Mouse (Mus musculus) small intestine, adult 10 weeks (tissue): ENCODE results near the gene Gfy. TPM values are rescaled to one million over a fixed set of nuclear protein-coding genes. Genes with fewer than 3 reads are reported as not detected.

Experiments used
- polyA plus RNA-seq: library from polyadenylated mRNA; stranded (reverse); fragments of 350-450 nt; fragmentation: Illumina TruSeq; extraction: RNeasy Lipid Tissue Mini Kit (QIAGEN cat#74804); gene quantifications from one replicate; pipeline ENCODE4 v1.2.3, GENCODE M21; 2014; ENCODE audit warnings: low replicate concordance

Gene Gfy
- not detected for polyA plus RNA-seq

GRCm38 (mm10) chr7:45179469-45179868 lies at the start of gene Gfy:
Gene Gfy (minus strand): TSS chr7:45179569.

DNA sequence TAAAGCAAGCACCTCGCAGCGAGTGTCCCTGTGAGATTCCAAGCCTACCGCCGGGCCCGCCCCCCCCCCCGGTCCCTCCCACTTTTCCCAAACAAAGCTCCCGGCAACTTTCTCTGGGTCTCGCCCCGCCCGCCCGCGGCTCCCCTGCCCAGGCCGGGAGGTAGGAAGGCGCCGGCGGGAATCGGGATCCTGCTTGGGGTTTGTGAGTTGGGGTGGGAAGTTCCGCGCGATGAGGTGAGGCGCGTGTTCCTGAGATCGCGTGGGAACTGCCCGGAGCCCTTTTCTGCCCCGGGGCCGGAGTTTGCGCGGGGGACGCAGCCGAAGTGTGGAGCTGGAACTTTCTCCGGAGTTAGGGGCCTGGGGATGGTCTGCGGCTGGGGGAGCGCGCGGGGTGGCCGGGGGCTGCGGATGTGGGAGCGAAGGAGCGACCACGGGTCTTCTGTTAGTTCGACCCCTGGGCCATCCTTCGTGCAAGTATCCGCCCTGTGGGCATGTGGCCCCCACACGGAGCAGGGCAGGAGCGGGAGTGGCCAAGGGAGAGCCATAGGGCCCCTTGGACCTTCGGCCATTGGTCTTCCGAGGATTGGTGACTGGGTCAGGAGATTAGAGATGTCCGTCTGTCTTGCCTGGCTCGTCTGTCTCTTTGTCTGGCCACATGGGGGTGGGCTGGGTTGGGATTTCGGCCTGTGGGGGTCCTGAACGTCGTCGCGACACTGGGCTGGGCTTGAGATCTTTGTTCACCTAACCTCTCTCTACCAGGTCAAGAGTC lies 36.5 kb upstream of the Gfy start, which contains the start of gene Tead2:
TSS of gene Tead2 (plus strand) at position 81 of the 769 bp plus-strand sequence.

GRCm38 (mm10) chr7:45211851-45212251 lies 32.5 kb upstream of the Gfy start, which contains the start of gene Dkkl1:
Gene Dkkl1 (minus strand): TSS chr7:45212147.

GRCm38 (mm10) chr7:45204380-45205143 lies 25.2 kb upstream of the Gfy start, which contains the start of gene Ccdc155:
Gene Ccdc155 (minus strand): TSS chr7:45204892.

GRCm38 (mm10) chr7:45180896-45181477 lies 1.6 kb upstream of the Gfy start, which contains the start of gene Pth2:
Gene Pth2 (plus strand): TSS chr7:45180995.

DNA sequence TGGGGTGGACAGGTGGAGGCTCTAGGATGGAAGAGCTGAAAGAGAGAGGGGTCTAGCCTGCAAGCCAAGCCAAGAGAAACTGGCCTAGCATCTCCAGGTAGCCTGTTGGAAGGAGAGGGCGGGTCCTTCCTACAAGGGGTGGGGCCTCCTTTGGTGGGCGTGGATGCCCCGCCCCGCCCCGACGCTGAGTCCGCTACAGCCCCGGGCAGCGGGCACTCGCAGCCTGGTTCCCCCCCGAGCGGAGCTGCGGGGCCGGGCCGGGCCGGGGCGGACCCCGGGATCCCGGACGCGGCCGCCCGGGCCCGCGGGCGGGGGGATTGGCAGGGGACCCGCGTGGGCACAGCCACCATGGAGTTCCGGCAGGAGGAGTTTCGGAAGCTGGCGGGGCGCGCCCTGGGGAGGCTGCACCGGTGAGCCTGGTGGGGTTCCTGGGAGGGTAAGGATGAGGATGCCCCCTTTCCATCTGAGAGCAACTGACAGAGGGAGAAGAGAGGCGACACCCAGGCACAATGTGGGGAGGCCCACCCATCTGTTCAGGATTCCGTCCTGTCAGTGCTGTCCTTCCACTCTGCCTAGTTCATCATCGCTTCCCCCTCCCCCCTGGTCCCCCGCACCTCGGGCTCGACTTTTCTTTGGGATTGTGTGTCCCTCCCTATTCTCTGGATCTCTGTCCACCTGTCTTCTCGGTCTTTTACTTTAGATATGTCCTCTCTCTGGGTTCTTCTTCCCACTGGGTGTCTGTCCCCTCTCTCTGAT lies 15.5 kb downstream of the Gfy start, which contains the start of gene Slc17a7:
TSS of gene Slc17a7 (plus strand) at position 215 of the 756 bp plus-strand sequence.

DNA sequence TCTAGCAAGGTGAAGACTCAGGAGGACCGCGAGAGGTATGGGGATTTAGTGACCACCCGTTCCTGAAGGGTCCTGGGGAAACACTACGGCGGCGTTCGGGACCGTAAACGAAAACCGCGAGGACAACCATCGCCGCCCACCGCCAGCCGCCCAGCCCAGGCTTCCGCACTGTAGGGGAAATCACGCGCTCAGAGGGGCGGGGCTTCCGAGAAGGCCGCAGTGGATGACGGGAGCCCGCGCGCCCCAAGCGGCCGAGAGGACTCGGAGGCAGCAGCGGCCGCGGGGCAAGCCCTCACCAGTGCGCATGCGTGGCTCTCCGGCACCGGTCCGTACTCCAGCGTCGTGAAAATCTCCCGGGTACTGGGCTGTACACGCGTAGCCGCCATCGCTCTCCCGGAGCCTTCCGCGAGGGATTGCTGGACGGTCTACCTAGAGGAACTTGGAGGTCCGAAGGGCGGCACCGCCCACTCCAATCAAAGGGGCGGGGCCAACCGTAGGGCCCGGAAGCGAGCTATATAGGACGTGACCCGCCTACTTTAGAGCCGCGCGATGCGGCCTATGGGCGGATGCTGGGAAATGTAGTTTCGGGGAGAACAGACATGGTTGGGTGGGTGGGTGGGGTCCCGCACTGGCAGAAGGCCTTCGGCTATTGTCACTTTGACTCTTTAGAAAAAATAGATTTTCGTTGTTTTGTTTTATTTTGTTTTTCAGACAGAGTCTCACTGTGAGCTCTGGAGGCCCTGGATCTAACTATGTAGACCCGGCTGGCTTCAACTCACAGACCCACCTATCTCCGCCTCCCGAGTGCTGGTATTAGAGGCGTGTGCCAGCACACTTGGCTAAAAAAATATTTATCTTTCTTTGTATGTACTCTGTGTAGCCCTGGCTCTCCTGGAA lies 25.0 kb downstream of the Gfy start, which contains the start of the genes Pih1d1 and Aldh16a1:
TSS of gene Pih1d1 (plus strand) at position 208 of the 897 bp plus-strand sequence.
TSS of gene Aldh16a1 (minus strand) at position 489 of the 897 bp plus-strand sequence.

DNA sequence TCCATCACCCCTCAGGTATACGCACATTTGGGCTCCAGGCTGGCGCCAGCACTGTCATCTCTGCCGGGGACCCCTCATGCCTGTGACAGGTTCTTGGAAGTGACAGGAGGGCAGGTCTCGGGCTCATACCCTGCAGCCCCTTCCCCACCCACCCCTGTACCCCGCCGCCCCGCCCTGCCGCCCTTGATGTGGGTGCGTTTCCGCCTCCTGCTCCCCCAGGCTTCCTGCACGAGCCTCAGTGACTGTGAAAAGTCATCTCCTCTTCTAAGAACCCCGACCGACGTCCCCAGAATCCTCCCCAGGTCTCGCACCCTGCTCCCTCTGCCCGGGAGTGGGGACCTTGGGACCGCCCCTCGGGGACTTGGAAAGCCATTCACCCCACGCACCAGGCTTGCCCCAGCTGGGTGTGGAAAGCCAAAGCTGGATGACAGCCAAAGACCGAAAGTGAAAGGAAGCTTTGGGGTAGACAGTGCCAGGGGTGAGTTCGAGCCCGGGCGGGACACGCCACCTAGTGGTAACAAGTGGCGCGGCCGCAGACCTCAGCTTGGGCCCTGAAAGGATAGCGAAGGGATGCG lies 43.3 kb downstream of the Gfy start, which contains the start of the genes Gm45713 and Flt3l:
TSS of gene Gm45713 (minus strand) at position 239 of the 575 bp plus-strand sequence.
TSS of gene Flt3l (minus strand) at position 440 of the 575 bp plus-strand sequence.

GRCm38 (mm10) chr7:45128624-45129246 lies 50.6 kb downstream of the Gfy start, which contains the start of gene Rpl13a:
Gene Rpl13a (minus strand): TSS chr7:45128761.

Other genes starting within 250 kb of the Gfy start
- gene Tsks, start 236.4 kb downstream of the Gfy start, polyA plus RNA-seq = not detected
- gene Cpt1c, start 204.7 kb downstream of the Gfy start, polyA plus RNA-seq = 0.15 TPM
- gene Prmt1, start 193.0 kb downstream of the Gfy start, polyA plus RNA-seq = 2.3 TPM
- 11.1 TPM for gene Irf3, start 181.9 kb downstream of the Gfy start, polyA plus RNA-seq
- not detected for gene Bcl2l12, start 180.9 kb downstream of the Gfy start, polyA plus RNA-seq
- gene Scaf1, start 163.2 kb downstream of the Gfy start, polyA plus RNA-seq = 2.0 TPM
- gene Rras, start 161.6 kb downstream of the Gfy start, polyA plus RNA-seq = 1.1 TPM
- not detected for gene Prr12, start 126.7 kb downstream of the Gfy start, polyA plus RNA-seq
- gene Nosip, start 117.1 kb downstream of the Gfy start, polyA plus RNA-seq = 4.6 TPM
- gene Prrg2, start 116.9 kb downstream of the Gfy start, polyA plus RNA-seq = 9.4 TPM
- not detected for gene Rcn3, start 87.3 kb downstream of the Gfy start, polyA plus RNA-seq
- gene Fcgrt, start 75.7 kb downstream of the Gfy start, polyA plus RNA-seq = 3.7 TPM
- 126 TPM for gene Rps11, start 55.1 kb downstream of the Gfy start, polyA plus RNA-seq
- gene Rpl13a, start 50.8 kb downstream of the Gfy start, polyA plus RNA-seq = 181 TPM
- gene Gm45713, start 43.3 kb downstream of the Gfy start, polyA plus RNA-seq = not detected
- 13.9 TPM for gene Flt3l, start 43.1 kb downstream of the Gfy start, polyA plus RNA-seq
- not detected for gene Pih1d1, start 25.3 kb downstream of the Gfy start, polyA plus RNA-seq
- gene Aldh16a1, start 25.0 kb downstream of the Gfy start, polyA plus RNA-seq = 13.8 TPM
- gene Slc17a7, start 15.6 kb downstream of the Gfy start, polyA plus RNA-seq = not detected
- not detected for gene Pth2, start 1.4 kb upstream of the Gfy start, polyA plus RNA-seq
- gene Ccdc155, start 25.3 kb upstream of the Gfy start, polyA plus RNA-seq = not detected
- gene Dkkl1, start 32.6 kb upstream of the Gfy start, polyA plus RNA-seq = not detected
- gene Tead2, start 36.2 kb upstream of the Gfy start, polyA plus RNA-seq = 1.7 TPM
- gene Cd37, start 59.5 kb upstream of the Gfy start, polyA plus RNA-seq = 2.0 TPM
- gene Slc6a16, start 61.5 kb upstream of the Gfy start, polyA plus RNA-seq = not detected
- gene Slc6a21, start 97.9 kb upstream of the Gfy start, polyA plus RNA-seq = not detected
- 3.0 TPM for gene Trpm4, start 154.2 kb upstream of the Gfy start, polyA plus RNA-seq
- gene Hrc, start 155.7 kb upstream of the Gfy start, polyA plus RNA-seq = not detected
- gene Ppfia3, start 187.4 kb upstream of the Gfy start, polyA plus RNA-seq = not detected
- not detected for gene Lin7b, start 191.0 kb upstream of the Gfy start, polyA plus RNA-seq
- 55.6 TPM for gene Snrnp70, start 216.2 kb upstream of the Gfy start, polyA plus RNA-seq
- not detected for gene Kcna7, start 226.1 kb upstream of the Gfy start, polyA plus RNA-seq
- gene Ntf5, start 234.1 kb upstream of the Gfy start, polyA plus RNA-seq = not detected
- not detected for gene Lhb, start 241.3 kb upstream of the Gfy start, polyA plus RNA-seq